Mouse (Mus musculus) pancreas, adult 10 weeks (tissue): Measurements from ENCODE around the gene Erbb2. TPM values are rescaled to one million over a fixed set of nuclear protein-coding genes. Genes with fewer than 3 reads are reported as not detected.

ENCODE experiments used
- polyA plus RNA-seq: library from polyadenylated mRNA; stranded (reverse); fragments of 350-450 nt; fragmentation: Illumina TruSeq; extraction: RNeasy Lipid Tissue Mini Kit (QIAGEN cat#74804); gene quantifications from one replicate; pipeline ENCODE4 v1.2.3, GENCODE M21; 2015; ENCODE audit warnings: low read depth, low replicate concordance; ENCODE audit not compliant: insufficient read depth

Erbb2 gene
- 2.3 TPM for polyA plus RNA-seq

DNA sequence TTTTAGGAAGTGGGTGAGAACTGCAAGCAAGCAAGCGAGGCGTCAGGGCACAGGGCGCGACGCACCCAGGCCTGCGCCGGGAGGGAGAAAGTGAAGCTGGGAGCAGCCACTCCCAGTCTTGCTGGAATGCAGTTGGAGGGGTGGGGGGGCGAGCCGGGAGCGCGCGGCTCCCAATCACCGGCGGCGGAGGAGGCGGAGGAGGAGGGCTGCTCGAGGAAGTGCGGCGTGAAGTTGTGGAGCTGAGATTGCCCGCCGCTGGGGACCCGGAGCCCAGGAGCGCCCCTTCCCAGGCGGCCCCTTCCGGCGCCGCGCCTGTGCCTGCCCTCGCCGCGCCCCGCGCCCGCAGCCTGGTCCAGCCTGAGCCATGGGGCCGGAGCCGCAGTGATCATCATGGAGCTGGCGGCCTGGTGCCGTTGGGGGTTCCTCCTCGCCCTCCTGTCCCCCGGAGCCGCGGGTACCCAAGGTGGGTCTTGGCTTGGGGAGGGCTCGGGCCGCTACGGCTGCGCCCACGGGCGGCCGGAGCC lies at the start of gene Erbb2:
Gene Erbb2, plus strand, starts transcription at position 198 of the 524 bp plus-strand sequence.

DNA sequence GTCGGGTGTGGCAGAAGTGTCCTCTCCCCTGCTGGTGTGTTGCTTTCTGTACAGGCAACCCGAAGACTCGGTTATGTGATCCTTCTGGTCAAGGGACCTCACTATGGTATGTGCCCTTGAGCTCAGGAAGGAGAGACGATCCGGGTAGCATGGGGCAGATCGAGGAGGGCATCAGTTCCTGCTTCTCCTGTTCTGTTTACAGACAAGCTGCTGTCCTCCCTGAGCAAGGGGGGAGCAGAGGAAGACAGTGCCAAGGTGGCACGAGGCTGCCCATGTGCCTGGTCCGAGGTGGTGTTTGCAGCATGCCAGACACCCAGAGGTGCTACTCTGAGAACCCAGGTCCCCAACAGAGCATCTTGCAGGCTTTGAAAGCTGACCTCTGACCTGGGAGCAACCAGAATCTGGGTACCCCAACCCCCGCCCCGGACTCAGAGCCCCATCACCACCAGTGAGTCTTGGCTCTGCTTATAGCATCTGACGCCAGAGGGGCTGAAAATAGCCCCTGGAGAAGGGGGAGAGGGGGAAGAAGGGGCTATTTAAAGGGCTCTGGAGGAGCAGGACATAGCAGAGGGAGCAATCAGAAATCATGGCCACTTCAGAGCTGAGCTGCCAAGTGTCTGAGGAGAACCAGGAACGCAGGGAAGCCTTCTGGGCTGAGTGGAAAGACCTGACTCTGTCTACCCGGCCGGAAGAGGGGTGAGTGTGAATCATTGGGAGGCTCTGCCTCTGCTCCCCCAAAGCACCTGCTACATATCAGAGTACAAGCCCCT lies 28.8 kb upstream of the Erbb2 start, which contains the start of gene Tcap:
Gene Tcap, plus strand, starts transcription at position 551 of the 770 bp plus-strand sequence.

DNA sequence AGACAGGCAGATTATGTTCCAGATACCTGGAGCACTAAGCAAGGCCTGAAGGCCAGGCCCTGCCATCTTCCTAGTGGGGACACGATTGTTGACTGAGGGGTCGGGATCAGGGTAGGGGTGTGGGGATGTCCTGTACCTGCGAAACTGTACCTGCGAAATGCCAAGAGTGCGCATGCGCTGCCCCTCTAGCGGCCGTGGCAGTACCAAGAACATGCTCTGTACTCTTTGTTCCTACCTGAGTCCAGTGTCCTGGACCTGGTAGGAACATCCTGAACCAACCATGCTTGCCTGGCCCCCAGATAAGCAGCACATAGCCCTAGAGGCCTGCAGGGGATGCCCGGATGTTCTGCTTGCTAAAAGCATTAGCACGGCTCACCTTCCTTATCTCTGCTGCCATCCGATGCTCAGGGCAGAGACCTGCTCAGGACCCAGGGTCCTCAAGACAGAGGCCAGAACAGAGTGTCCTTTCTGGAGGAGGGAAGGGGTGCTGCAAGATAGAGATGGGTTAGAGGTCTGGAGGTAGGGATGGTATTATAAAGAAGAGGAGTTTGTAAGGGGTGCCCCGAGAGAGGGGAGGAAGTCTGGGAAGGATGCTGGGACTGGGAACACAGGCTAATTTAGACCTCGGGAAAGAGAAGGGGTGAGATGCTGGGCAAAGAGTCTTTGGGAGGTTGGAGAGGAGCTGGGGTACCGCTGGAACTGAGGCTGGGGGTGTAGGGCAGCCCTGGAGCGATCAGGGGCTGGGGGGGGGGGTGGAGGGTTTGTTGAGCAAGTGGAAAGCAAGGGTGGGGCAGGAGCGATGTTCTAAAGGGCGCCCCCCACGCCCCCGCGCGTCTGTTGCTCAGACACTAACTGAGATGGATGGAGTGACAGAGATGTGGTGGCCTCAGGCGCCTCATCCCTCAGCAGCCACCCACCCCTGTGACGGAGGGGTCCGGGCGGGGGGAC lies 26.4 kb upstream of the Erbb2 start, which contains the start of gene Pnmt:
Gene Pnmt, plus strand, starts transcription at position 813 of the 948 bp plus-strand sequence.

DNA sequence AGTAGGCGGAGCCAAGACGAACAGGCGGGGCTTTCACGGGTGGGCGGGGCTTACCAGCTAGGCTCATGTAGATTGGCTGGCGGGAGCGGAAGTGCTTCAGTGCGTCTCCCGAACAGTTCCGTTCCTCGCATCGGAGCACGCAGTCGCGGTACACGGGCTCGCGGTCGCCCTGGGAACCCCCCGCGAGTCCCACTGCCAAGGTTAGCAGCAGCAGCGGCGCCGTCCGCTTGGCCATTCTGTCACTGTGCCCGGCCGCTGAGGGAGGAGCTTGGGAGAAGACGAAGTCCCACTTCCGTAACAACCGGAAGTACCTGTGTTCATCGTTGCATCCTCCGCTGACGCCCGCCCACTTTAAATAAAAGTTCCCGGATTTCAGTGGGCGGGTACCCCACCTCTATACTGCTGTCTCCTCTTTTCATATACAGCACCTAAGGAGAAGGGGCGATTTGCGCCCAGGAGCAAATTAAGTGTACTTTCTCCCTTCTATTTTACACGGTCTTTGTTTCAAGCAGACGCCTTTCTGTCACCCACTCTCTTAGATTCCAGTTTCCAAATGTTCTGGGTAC lies 12.0 kb upstream of the Erbb2 start, which contains the start of gene Pgap3:
Gene Pgap3, minus strand, starts transcription at position 330 of the 566 bp plus-strand sequence.

DNA sequence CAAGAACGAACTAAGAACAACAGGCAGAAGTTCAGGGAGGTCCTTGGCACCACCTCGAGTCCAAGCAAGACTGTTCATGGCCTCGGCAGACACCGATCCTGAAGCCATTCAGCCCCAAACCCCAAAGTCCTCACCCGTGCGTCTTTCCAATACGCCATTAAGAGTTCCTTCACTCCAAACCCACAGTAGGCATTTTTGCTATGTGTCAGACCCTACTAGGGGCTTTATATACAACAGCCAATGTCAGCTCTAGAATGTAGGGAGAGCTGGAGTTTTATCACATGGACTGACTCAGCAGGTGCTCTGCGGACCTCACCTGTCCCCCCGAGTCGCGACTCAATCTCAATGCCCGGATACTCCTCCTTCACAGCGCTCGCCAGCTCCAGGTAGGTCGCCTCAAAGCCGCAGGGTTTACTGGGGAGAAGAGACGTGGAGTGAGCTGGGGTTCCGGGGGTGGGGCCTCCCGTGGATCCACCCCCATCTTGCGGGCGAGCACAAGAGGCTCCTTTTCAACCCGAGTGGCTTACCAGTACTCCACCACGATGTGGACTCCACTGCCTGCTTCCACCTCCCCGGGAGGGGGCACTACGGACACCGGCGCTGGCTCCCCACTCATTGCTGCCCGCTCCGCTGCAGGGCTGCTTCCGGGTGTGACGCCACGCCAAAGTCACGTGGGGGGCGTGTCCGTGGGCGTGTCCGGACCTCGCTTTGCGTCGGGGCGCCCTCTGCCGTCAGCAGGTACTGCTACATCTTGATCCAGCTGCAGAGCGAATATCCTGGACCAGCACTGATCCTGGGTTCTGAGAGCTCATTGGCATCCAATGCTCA lies 26.3 kb downstream of the Erbb2 start, which contains the start of gene Mien1:
Gene Mien1, minus strand, starts transcription at position 661 of the 828 bp plus-strand sequence.

DNA sequence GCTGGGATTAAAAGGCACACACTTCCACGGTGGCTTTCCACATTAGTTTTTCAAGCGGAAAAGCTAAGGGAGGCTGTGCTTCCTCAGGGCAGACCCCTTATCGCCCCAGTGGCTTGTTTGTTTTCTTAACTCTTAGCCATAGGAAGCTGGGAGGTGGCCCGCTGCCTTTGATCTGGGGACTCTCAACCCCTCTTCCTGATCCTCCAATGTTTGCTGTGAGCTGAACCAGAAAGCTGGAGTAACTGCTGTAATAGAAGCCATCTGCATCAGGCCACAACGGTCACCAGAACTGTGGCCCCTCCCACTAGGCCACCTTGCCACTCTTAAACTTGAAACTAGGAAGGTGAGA lies 33.9 kb downstream of the Erbb2 start, which contains the start of gene Grb7:
Gene Grb7, plus strand, starts transcription at position 182 of the 349 bp plus-strand sequence.

Other genes starting within 250 kb of the Erbb2 start
- 6.4 TPM for gene Med1, start 219.2 kb upstream of the Erbb2 start, polyA plus RNA-seq
- gene Cdk12, start 209.4 kb upstream of the Erbb2 start, polyA plus RNA-seq = 5.5 TPM
- not detected for gene Neurod2, start 82.8 kb upstream of the Erbb2 start, polyA plus RNA-seq
- gene Ppp1r1b, start 64.1 kb upstream of the Erbb2 start, polyA plus RNA-seq = 24.0 TPM
- 10.4 TPM for gene Stard3, start 54.1 kb upstream of the Erbb2 start, polyA plus RNA-seq
- not detected for gene Tcap, start 28.7 kb upstream of the Erbb2 start, polyA plus RNA-seq
- not detected for gene Pnmt, start 26.0 kb upstream of the Erbb2 start, polyA plus RNA-seq
- gene Pgap3, start 12.0 kb upstream of the Erbb2 start, polyA plus RNA-seq = 1.7 TPM
- 33.4 TPM for gene Mien1, start 26.5 kb downstream of the Erbb2 start, polyA plus RNA-seq
- 7.3 TPM for gene Grb7, start 33.9 kb downstream of the Erbb2 start, polyA plus RNA-seq
- 1.4 TPM for gene Ikzf3, start 133.6 kb downstream of the Erbb2 start, polyA plus RNA-seq
- not detected for gene Zpbp2, start 138.6 kb downstream of the Erbb2 start, polyA plus RNA-seq
- gene Ormdl3, start 174.9 kb downstream of the Erbb2 start, polyA plus RNA-seq = 17.3 TPM
- not detected for gene Lrrc3c, start 185.8 kb downstream of the Erbb2 start, polyA plus RNA-seq
- gene Gm12355, start 213.2 kb downstream of the Erbb2 start, polyA plus RNA-seq = not detected
- not detected for gene Gsdma3, start 213.9 kb downstream of the Erbb2 start, polyA plus RNA-seq
- gene Gsdma2, start 234.3 kb downstream of the Erbb2 start, polyA plus RNA-seq = not detected